Mouse (Mus musculus) neural tube, embryonic 12.5 days (tissue): ENCODE measurements around the gene Stam2. TPM values are rescaled to one million over a fixed set of nuclear protein-coding genes. Genes with fewer than 3 reads are reported as not detected.
A peak's percentile ranks its signal among the peaks of the same experiment; 100 is the strongest.

Experiments
- ATAC-seq: fragments of 200-750 bp; cut with Nextera tagmentation; 2 replicates; pipeline ENCODE4 v1.8.0; 2017; ENCODE audit warnings: low read depth, mild to moderate bottlenecking, moderate TSS enrichment, moderate library complexity; ENCODE audit not compliant: low FRiP score
- H3K27ac ChIP-seq: fragments of 300-500 bp; sonication (generic); 2 replicates; pipeline ENCODE4 v1.5.1; 2016
- H3K27me3 ChIP-seq: fragments of 300-500 bp; sonication (generic); replicated peaks from 2 replicates; pipeline ENCODE4 v1.6.1; 2016; ENCODE audit warnings: mild to moderate bottlenecking
- H3K36me3 ChIP-seq: fragments of 300-500 bp; sonication (generic); 2 replicates; pipeline ENCODE4 v1.6.1; 2016; ENCODE audit warnings: mild to moderate bottlenecking
- H3K4me1 ChIP-seq: fragments of 300-500 bp; sonication (generic); 2 replicates; pipeline ENCODE4 v1.6.1; 2016
- H3K4me2 ChIP-seq: fragments of 300-500 bp; sonication (generic); replicated peaks from 2 replicates; pipeline ENCODE4 v1.6.1; 2016; ENCODE audit warnings: mild to moderate bottlenecking
- H3K4me3 ChIP-seq: fragments of 300-500 bp; sonication (generic); 2 replicates; pipeline ENCODE4 v1.5.1; 2016
- H3K9ac ChIP-seq: fragments of 300-500 bp; sonication (generic); 2 replicates; pipeline ENCODE4 v1.6.1; 2016; ENCODE audit warnings: mild to moderate bottlenecking
- H3K9me3 ChIP-seq: fragments of 300-500 bp; sonication (generic); 2 replicates; pipeline ENCODE4 v1.6.1; 2016; ENCODE audit warnings: mild to moderate bottlenecking
- WGBS: fragments of 180-500 bp; shearing (Covaris S2); methylation state at CpG from one replicate; pipeline ENCODE4 v1.1.7; 2016; 5-methylcytosine and 5-hydroxymethylcytosine counted together
- polyA plus RNA-seq: library from polyadenylated mRNA; unstranded; fragments of >200 nt; fragmentation: Nextera tagmentation; extraction: Ambion mirVana; gene quantifications from 2 replicates; pipeline ENCODE4 v1.2.1, GENCODE M21; 2016

Gene Stam2
- polyA plus RNA-seq, 1 experiment from 2014 or later: 41.6 TPM

- Histone ChIP-seq H3K9me3 (no peaks in the 10 kb centered on the region), H3K4me3 (no peak overlapping the region), H3K4me2 (no peak overlapping the region), H3K36me3 (peaks cover 22% of the 10 kb centered on the region), H3K9ac (no peak overlapping the region), H3K27me3 (no peaks in the 10 kb centered on the region), H3K4me1 (no peaks in the 10 kb centered on the region), H3K27ac (no peak overlapping the region)
- 96% methylated on average over 5 of the region's 5 CpGs for WGBS
- ATAC-seq: no peak
Measured at GRCm38 (mm10) chr2:52717076-52717475, 25.0 kb downstream of the Stam2 start.

DNA sequence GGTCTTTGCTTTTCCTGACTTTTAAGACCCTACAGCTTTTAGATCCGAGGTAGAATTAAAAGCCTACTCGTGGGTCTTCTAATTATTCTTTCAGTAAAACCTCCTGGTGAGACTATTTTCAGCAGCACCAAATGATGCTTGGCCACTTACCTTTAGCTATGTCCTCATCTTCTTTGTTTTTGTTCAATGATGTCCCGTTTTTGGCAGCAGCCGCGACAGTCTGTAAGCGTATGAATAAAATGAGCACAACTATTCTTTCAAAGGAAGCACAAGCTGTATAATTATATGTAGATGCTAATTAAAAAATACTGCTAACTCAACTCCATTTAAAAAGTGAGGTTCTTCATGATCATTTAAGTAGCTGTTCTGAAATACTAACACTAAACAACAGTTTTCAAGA, 26.5 kb downstream of the Stam2 start:
- Histone ChIP-seq H3K36me3 (peaks cover 24% of the 10 kb centered on the region), H3K4me1 (no peaks in the 10 kb centered on the region), H3K27ac (no peak overlapping the region), H3K9ac (no peak overlapping the region), H3K27me3 (no peaks in the 10 kb centered on the region), H3K4me3 (no peak overlapping the region), H3K4me2 (no peak overlapping the region), H3K9me3 (no peaks in the 10 kb centered on the region)
- no peak for ATAC-seq
- WGBS: 90% methylated on average over 6 of the region's 6 CpGs

DNA sequence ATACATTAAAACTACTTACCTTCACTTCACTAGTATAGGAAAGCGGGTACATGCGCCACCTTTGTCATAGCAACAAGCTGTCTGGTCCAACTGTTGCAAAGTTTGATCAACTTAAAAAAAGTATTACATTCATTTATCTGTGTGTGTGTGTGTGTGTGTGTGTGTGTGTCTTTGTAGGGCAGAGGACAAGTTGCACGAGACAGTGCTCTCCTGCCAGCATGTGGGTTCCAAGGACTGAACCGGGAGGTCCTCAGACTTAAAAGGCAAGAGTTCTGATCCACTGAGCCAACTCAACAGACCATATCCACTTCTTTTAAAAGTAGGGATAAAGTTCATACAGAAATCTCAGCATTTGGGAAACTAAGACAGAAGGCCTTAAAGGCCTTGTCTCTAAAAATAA, 28.0 kb downstream of the Stam2 start:
- WGBS: 97% methylated on average over 4 of the region's 4 CpGs
- Histone ChIP-seq H3K4me3 (no peak overlapping the region), H3K27me3 (no peaks in the 10 kb centered on the region), H3K9me3 (no peaks in the 10 kb centered on the region), H3K9ac (no peak overlapping the region), H3K36me3 (peaks cover 37% of the 10 kb centered on the region), H3K4me1 (no peaks in the 10 kb centered on the region), H3K27ac (no peak overlapping the region), H3K4me2 (no peak overlapping the region)
- no peak for ATAC-seq

GRCm38 (mm10) chr2:52710804-52711203, 31.3 kb downstream of the Stam2 start:
- WGBS: 94% methylated on average over 2 of the region's 2 CpGs
- Histone ChIP-seq H3K4me2 (no peak overlapping the region), H3K36me3 (peaks cover 47% of the 10 kb centered on the region)

DNA sequence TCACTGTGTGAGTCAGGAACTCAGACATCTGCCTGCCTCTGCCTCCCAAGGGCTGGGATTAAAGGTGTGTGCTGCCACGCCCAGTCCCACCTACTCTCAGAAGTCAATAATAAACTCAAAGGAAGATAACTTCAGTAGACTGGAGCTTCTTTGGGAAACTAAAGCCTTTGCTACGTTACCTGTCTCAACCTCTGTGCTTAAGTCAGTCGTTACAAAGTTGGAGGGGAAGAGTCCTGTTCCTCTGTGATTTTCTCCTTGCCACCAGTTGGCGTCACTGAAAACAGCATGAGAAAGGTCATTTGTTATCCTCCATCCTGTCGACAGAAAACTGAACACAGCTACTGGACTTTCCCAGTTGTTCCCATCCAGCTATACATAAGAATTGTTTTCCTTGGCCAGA, 32.7 kb downstream of the Stam2 start:
- no peak for ATAC-seq
- peaks cover 44% of the 10 kb centered on the region for H3K36me3 ChIP-seq
- WGBS: 93% methylated on average over 5 of the region's 5 CpGs
- no peaks in the 10 kb centered on the region for H3K9me3 ChIP-seq
- H3K27me3 ChIP-seq: no peaks in the 10 kb centered on the region
- no peak overlapping the region for H3K4me2 ChIP-seq
- no peaks in the 10 kb centered on the region for H3K4me1 ChIP-seq
- no peak overlapping the region for H3K27ac ChIP-seq
- H3K9ac ChIP-seq: no peak overlapping the region
- H3K4me3 ChIP-seq: no peak overlapping the region

More at GRCm38 (mm10) chr2:52710804-52711203, 31.3 kb downstream of the Stam2 start:
- no peak for ATAC-seq
- Histone ChIP-seq H3K4me3 (no peak overlapping the region), H3K27ac (no peak overlapping the region), H3K27me3 (no peaks in the 10 kb centered on the region), H3K9me3 (no peaks in the 10 kb centered on the region), H3K4me1 (no peaks in the 10 kb centered on the region), H3K9ac (no peak overlapping the region)

DNA sequence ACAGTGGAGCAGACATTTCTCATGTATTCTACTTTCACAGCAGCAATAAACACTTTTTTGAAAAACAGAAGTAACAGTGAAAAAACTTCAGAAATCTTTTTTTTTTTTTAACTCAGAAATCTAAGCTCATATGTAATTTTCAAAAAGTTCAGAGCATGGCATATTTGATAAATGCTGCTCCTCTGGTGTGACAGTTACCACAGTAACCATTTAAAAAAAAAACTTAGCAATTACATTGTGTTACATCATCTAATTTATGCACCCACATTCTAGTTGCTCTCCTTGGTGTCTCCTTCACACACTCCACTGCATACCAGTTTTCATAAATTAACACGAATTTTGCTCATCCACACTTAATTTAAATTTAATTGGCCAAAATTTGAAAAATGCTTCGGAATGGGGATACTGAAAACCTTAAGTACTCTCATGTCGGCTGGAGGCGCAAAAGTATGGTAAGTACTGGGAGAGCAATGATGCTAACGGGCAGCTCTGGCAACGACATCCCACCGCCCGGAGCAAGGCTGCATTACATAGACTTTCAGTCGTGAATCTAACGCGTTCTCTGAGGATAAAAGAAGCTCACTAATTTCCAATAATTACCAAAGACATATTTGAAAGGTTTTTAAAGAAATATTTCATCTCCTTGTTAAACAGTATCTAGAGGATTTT, 40.6 kb downstream of the Stam2 start:
- H3K27ac ChIP-seq: no peak overlapping the region
- no peaks in the 10 kb centered on the region for H3K4me1 ChIP-seq
- no peak overlapping the region for H3K4me3 ChIP-seq
- no peak overlapping the region for H3K9ac ChIP-seq
- no peak for ATAC-seq
- H3K9me3 ChIP-seq: no peaks in the 10 kb centered on the region
- H3K27me3 ChIP-seq: no peaks in the 10 kb centered on the region
- WGBS: 89% methylated on average over 11 of the region's 11 CpGs
- no peak overlapping the region for H3K4me2 ChIP-seq
- H3K36me3 ChIP-seq: peaks cover 16% of the 10 kb centered on the region

DNA sequence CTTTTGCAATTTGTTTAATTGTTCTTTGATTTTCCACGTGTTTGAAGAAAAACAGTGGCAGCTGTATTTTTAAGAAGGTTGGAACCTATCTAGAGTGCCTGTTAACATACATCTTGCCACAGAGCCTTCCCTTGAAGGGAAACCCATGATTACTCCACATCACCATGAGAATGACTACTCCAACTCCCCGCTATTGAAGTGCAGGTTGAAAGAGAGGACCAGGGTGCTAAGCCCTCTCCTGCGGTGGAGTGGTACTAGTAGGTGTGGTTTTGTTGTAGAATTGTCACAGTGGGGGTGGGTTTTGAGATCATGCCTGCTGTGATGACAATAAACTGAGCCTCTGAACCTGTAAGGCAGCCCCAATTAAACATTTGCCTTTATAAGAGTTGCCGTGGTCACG, 41.7 kb downstream of the Stam2 start:
- H3K27ac ChIP-seq: no peak overlapping the region
- 32% methylated on average over 5 of the region's 5 CpGs for WGBS
- H3K4me3 ChIP-seq: no peak overlapping the region
- peaks cover 12% of the 10 kb centered on the region for H3K36me3 ChIP-seq
- H3K9me3 ChIP-seq: no peaks in the 10 kb centered on the region
- no peak for ATAC-seq
- H3K9ac ChIP-seq: no peak overlapping the region
- no peaks in the 10 kb centered on the region for H3K4me1 ChIP-seq
- no peak overlapping the region for H3K4me2 ChIP-seq
- H3K27me3 ChIP-seq: no peaks in the 10 kb centered on the region

- no peaks in the 10 kb centered on the region for H3K4me1 ChIP-seq
- H3K27me3 ChIP-seq: no peaks in the 10 kb centered on the region
- H3K9ac ChIP-seq: no peak overlapping the region
- ATAC-seq: no peak
- H3K9me3 ChIP-seq: no peaks in the 10 kb centered on the region
- H3K36me3 ChIP-seq: peaks cover 9% of the 10 kb centered on the region
- H3K4me3 ChIP-seq: no peak overlapping the region
- WGBS: 92% methylated on average over 6 of the region's 6 CpGs
- H3K27ac ChIP-seq: no peak overlapping the region
- H3K4me2 ChIP-seq: no peak overlapping the region
Measured at GRCm38 (mm10) chr2:52694604-52695003, 47.5 kb downstream of the Stam2 start.

GRCm38 (mm10) chr2:52691745-52692144, 50.3 kb downstream of the Stam2 start:
- no peak overlapping the region for H3K4me3 ChIP-seq
- H3K4me2 ChIP-seq: no peak overlapping the region
- no peak overlapping the region for H3K9ac ChIP-seq
- H3K4me1 ChIP-seq: no peaks in the 10 kb centered on the region
- H3K27ac ChIP-seq: no peak overlapping the region
- no peaks in the 10 kb centered on the region for H3K9me3 ChIP-seq
- peaks cover 9% of the 10 kb centered on the region; the same call in 1 of the 2 replicates for H3K36me3 ChIP-seq
- ATAC-seq: no peak
- H3K27me3 ChIP-seq: no peaks in the 10 kb centered on the region
- WGBS: 69% methylated on average over 4 of the region's 4 CpGs

- H3K9me3 ChIP-seq: no peaks in the 10 kb centered on the region
- no peak overlapping the region for H3K4me3 ChIP-seq
- no peak for ATAC-seq
- H3K4me1 ChIP-seq: no peaks in the 10 kb centered on the region
- H3K4me2 ChIP-seq: no peak overlapping the region
- no peak overlapping the region for H3K9ac ChIP-seq
- WGBS: 86% methylated on average over 6 of the region's 6 CpGs
- no peaks in the 10 kb centered on the region for H3K36me3 ChIP-seq
- no peak overlapping the region for H3K27ac ChIP-seq
- no peaks in the 10 kb centered on the region for H3K27me3 ChIP-seq
Measured at GRCm38 (mm10) chr2:52686601-52687000, 55.5 kb downstream of the Stam2 start.

DNA sequence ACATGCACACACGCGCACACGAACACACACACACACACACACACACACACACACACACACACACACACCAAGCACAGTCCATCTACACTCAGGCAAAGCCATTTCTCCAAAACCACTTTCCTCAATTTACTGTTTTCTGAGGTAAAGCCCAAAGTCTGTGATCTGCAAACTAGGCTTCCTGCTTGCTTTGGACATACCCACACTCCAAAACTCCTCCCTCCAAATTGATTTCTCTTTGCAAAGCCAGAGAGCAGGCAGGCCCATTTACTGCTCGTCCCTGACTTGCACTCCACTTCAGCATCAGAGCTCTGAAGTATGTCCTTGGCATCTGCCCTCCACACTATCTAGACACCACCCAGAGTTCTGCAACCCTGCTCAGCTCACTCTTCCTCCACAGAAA, 64.5 kb downstream of the Stam2 start:
- no peak overlapping the region for H3K9ac ChIP-seq
- no peaks in the 10 kb centered on the region for H3K9me3 ChIP-seq
- no peaks in the 10 kb centered on the region for H3K36me3 ChIP-seq
- H3K27ac ChIP-seq: no peak overlapping the region
- 74% methylated on average over 4 of the region's 4 CpGs for WGBS
- H3K4me1 ChIP-seq: peaks cover 11% of the 10 kb centered on the region
- no peak for ATAC-seq
- H3K4me3 ChIP-seq: no peak overlapping the region
- H3K27me3 ChIP-seq: peaks cover 21% of the 10 kb centered on the region
- no peak overlapping the region for H3K4me2 ChIP-seq

GRCm38 (mm10) chr2:52676913-52677303, 65.2 kb downstream of the Stam2 start:
- peak overlapping the region; percentile 67; the same call in 1 of the 2 replicates for H3K4me3 ChIP-seq
- H3K9me3 ChIP-seq: no peaks in the 10 kb centered on the region
- 18% methylated on average over 6 of the region's 6 CpGs for WGBS
- peaks cover 21% of the 10 kb centered on the region for H3K27me3 ChIP-seq
- no peak overlapping the region for H3K9ac ChIP-seq
- peaks cover 11% of the 10 kb centered on the region for H3K4me1 ChIP-seq
- no peaks in the 10 kb centered on the region for H3K36me3 ChIP-seq
- no peak overlapping the region for H3K27ac ChIP-seq
- peak overlapping the region; percentile 97 for H3K4me2 ChIP-seq
- ATAC-seq: no peak
